Mouse (Mus musculus) hematopoietic stem cell, adult 5-6 weeks (primary cell): Measurements from ENCODE around the gene Erbb3. TPM values are rescaled to one million over a fixed set of nuclear protein-coding genes. Genes with fewer than 3 reads are reported as not detected.
"Not testable (repeated sequence)": the region's sequence is repeated elsewhere in the genome, so short reads cannot be mapped to it uniquely, and the experiment has no call there.

Source experiments
- ATAC-seq, 2 experiments: fragments of 125-278 bp in 1 of 2; replicated peaks in 1 of 2; 2 replicates each; pipeline ENCODE4 v1.8.0; 2016 to 2017; ENCODE audit warnings: inconsistent platforms in 2 of 2, mild to moderate bottlenecking in 2 of 2, moderate number of reproducible peaks in 2 of 2, low read depth in 1 of 2, moderate TSS enrichment in 1 of 2; ENCODE audit not compliant: low FRiP score in 2 of 2, poor library complexity in 2 of 2, severe bottlenecking in 2 of 2, insufficient read depth in 1 of 2, low TSS enrichment in 1 of 2
- total RNA-seq: library from RNA; stranded (forward); fragments of 172-1452, 232-1000 nt; gene quantifications from 2 replicates; pipeline ENCODE4 v1.2.3, GENCODE M21; 2017

Gene Erbb3
- total RNA-seq, 1 experiment from 2014 or later: 0.99 TPM

DNA sequence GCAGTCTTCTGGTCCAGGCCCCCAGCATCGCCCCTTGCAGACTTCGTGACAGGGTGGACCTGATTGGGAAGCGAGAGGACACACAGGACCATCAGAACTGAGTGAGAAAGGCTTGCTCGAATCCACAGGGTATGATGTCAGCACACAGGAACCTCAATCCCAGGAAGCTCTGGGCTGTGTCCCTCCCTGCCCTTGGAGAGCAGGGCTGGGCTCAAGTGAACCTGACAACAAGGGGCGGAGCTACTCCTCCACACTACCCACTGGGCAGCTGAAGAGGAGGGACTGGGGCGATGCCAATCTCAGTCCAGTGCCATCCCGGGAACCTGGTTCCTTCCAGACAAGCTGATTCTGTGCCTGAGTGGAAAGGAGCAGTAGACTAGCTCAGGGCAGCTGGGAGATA lies 5.8 kb downstream of the Erbb3 start:
- no peak for ATAC-seq

DNA sequence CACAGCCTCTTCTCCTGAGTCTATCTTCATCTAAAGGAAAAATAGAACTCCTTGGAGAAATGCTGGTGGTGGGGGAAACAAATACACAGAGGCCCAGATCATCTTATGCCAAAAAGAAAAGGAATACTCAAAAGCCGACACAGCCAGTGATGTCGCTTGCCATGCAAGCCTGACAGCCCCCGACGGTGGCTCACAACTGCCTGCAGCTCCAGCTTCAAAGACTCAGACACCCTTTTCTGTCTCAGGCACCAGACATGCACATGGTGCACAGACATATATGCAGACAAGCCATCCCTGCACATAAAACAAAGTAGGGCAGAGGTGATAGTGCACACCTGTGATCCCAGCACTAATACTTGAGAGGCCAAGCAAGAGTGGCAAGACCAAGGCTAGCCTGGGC lies 9.7 kb downstream of the Erbb3 start:
- ATAC-seq: no peak

GRCm38 (mm10) chr10:128579298-128579697 lies 10.2 kb downstream of the Erbb3 start:
- no peak for ATAC-seq

DNA sequence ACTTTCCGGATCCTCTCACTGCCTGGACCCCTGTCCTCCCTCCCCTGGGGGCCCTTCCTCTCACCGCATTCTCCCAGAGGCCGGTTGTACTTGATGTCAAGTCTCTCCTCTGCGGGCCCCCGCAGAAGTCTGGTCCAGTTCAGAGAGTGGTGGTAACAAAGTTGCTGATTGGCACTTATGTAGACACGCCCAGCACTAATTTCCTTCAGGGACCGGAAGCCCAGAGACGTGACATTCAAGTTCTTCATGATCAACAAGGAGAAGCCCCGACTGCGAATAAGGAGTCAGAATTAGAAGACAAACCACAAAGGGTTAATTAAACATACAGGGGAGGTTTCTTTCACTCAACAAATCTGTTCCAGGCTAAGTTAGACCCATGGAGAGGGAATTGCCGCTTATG lies 11.1 kb downstream of the Erbb3 start:
- no peak for ATAC-seq

GRCm38 (mm10) chr10:128575063-128575462 lies 14.4 kb downstream of the Erbb3 start:
- ATAC-seq: no peak

DNA sequence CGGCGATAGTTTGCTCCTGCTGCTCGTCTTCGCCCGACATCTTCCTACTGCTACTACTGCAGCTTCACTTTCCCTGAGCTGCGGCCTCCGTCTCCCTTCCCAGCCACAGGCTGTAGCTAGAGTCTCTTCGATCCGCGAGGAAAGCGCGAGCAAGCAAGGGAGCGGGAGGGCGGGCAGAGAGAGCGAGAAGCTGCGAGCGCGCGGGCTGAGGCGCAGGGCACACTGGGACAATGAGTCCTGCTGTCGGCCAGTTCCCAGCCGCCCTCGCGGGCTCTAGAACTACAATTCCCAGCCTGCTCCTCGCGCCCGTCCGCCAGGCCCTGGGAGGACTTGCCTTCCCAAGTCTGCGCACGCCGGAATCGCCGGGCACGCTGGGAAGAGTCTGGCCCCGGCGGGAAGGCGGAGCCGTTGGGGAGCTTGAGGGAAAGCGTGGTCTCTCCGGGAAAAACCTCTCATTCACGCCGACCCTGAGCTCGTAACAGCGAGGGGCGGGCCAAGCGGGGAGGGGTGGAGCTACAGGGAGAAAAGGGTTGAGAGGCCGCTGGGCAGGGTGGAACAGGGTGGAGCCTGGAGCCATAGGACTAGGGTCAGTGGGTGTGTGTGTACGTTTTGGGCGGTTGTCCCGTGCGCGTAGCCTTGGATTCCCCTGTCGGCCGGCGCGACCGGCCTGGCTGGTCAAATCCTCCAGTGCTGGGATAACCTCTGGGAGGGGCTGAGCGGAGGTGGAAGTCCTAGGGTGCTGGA lies 23.5 kb downstream of the Erbb3 start, which contains the start of gene Pa2g4:
Pa2g4 (minus strand) TSS at position 200 of the 744 bp plus-strand sequence.
- peak; percentile 92 to 93 for ATAC-seq

DNA sequence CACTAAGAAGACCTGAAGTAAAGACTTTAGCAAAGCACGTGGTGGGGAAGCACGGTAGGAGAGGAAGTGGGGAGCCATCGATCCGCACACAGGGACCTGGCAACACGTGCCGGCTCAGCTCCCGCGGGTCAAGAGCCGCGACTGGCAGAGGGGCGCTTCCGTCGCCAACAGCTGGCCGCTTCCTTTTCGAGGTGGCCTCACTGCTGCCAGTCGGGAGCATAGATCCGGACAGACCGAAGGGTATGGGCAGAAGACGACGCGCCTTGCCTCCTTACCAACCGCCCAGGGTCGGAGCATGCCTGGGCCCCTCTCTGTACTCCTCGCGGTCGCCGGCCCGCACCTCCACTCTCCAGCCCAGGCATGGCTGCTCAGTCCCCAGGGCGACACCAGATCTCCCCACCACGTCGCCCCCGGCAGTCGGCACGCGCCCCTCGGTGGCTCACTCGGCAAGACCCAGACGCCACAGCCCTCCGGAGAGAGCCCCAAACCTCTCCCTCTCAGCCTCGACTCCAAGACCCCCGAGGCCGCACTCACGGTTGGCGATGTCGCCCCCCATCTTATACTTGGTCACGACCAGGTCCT lies 24.2 kb downstream of the Erbb3 start:
- peak in 1 of 2 experiments; percentile 18; a peak in 1 of 4 replicates for ATAC-seq

GRCm38 (mm10) chr10:128563544-128563943 lies 25.9 kb downstream of the Erbb3 start:
- no peak for ATAC-seq

- no peak for ATAC-seq
Measured at GRCm38 (mm10) chr10:128556963-128557362, 32.5 kb downstream of the Erbb3 start.

DNA sequence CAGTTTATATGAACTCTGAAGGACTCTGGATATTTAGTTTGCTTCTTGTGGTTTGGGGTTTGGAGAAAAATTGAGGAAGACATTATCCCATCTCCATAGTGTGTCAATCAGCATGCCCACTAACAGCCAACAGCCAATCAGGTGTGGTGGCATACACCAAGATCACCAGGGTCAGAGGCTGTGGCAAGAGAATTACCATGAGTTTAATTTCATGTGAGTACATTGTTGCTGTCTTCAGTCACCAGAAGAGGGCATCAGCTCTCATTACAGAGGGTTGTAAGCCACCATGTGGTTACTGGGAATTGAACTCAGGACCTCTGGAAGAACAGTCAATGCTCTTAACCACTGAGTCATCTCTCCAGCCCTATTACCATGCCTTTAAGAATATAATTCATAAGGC lies 33.2 kb downstream of the Erbb3 start:
- ATAC-seq: no peak

- not testable (repeated sequence) for ATAC-seq
Measured at GRCm38 (mm10) chr10:128555567-128555966, 33.9 kb downstream of the Erbb3 start.

DNA sequence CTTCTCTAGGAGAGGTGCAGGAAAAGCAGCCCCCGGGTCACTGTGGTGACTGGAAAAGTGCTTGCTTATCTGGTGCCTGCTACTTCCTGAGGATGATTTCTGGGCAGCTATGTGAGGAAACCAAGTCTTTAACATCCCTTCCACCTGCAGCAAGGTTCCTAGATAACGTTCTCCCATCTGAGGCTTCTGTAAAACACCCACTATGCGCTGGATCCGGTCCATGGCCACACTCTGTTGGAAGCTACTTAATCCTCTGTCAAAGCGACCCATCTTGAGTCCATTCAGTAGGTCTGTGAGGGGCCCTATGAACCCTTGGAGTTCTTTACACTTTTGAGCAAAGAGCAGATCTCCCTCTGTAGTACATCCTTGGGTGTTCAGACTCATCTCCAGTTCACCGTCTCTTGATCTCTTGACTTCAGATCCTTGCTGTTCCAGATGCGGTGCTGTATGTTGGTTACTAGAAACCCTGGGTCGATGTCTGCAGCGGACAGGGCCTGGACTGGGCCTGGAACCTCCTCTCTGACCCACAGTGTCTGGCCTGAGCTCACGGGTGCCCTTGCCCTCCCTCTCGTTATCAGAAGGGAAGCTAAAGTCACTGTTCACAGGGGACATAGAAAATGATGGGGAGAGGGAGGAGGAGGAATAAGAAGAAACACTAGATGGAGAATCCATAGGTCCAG lies 39.2 kb downstream of the Erbb3 start:
- ATAC-seq: not testable (repeated sequence)

DNA sequence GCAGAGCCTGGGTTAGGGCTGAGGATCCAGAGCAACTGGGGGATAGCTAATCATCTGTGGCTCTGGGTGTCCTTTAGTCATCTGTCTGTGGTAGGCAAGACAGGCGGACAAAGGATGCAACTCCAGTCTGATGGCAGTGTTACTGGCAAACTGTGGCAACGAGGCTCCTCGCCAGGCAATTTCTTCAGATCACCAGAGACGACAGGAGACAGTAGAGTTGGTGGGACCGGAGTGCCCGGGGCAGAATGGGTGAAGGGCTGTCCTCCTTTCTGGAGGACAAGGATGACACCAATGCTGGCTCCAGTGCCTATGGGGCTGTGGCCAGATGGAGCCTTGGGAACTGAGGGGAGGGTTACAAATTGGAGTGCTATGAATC lies 39.8 kb downstream of the Erbb3 start:
- not testable (repeated sequence) for ATAC-seq

- peak; percentile 82 to 87 for ATAC-seq
Measured at GRCm38 (mm10) chr10:128548947-128549681, 40.3 kb downstream of the Erbb3 start, which contains the start of gene Rpl41. Gene Rpl41 (minus strand): TSS chr10:128549305.

DNA sequence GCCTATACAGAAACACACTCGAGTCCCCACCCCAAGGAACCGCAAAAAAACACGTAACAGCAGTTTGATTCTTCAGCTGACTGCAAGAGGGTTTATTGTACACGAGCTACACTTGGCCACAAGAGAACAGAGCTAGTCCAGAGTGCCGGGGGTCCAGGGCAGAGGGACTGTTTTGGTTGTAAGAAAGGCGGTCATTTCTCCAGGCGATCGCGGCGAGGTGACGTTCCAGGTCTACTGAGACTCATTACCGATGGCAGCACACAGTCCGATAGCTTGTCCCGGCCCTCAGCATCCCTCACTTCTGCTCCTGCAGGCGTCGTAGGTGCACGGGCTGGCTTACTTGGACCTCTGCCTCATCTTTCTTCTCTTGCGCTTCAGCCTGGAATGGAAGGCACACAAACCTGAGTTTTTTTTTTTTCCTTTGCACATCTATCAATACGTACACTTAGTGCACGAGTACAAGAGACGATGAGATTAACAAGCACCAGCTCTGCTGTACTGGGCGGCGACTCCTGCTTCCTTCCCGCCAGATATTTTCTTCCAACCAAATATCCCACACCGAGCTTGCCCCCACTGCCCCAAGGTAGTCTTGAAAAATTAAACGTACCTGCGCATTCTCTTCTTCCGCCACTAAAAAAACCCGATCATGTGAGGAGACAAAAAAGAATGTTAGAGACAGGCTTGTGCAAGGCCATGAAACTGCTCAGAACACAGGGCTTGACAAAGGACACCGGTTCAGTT lies 41.2 kb downstream of the Erbb3 start:
- ATAC-seq: not testable (repeated sequence)

- peak; percentile 74 to 80 for ATAC-seq
Measured at GRCm38 (mm10) chr10:128547361-128548032, 42.0 kb downstream of the Erbb3 start, which contains the start of gene Zc3h10. Gene Zc3h10 (minus strand): TSS chr10:128547774.
